Mouse (Mus musculus) kidney, adult 18-20 months (tissue): Measurements from ENCODE around the gene Grb10.
A peak's percentile ranks its signal among the peaks of the same experiment; 100 is the strongest.

Experiments used
- DNase-seq: peaks from one replicate; pipeline ENCODE4 v3.0.0; 2021

Gene Grb10

GRCm38 (mm10) chr11:11967519-11967918 is 71.0 kb downstream of the Grb10 start:
- DNase-seq, result no peak

GRCm38 (mm10) chr11:11966220-11966619 is 72.3 kb downstream of the Grb10 start:
- DNase-seq, result no peak

- DNase-seq, result peak; percentile 79
Observed at GRCm38 (mm10) chr11:11965501-11966125, 72.9 kb downstream of the Grb10 start.

- no peak for DNase-seq
Observed at GRCm38 (mm10) chr11:11964729-11965128, 73.8 kb downstream of the Grb10 start.

GRCm38 (mm10) chr11:11963587-11963986 is 74.9 kb downstream of the Grb10 start:
- DNase-seq, result no peak

- DNase-seq, result no peak
Observed at GRCm38 (mm10) chr11:11963065-11963464, 75.4 kb downstream of the Grb10 start.

GRCm38 (mm10) chr11:11962629-11962954 is 75.9 kb downstream of the Grb10 start:
- no peak for DNase-seq

- peak; percentile 29 for DNase-seq
Observed at GRCm38 (mm10) chr11:11961917-11962628, 76.4 kb downstream of the Grb10 start.

GRCm38 (mm10) chr11:11960858-11961257 is 77.6 kb downstream of the Grb10 start:
- DNase-seq, result peak; percentile 28

GRCm38 (mm10) chr11:11960227-11960626 is 78.3 kb downstream of the Grb10 start:
- DNase-seq, result no peak

- DNase-seq, result no peak
Observed at GRCm38 (mm10) chr11:11958479-11958878, 80.0 kb downstream of the Grb10 start.

GRCm38 (mm10) chr11:11958061-11958361 is 80.5 kb downstream of the Grb10 start:
- DNase-seq, result no peak

GRCm38 (mm10) chr11:11957211-11958060 is 81.0 kb downstream of the Grb10 start:
- DNase-seq, result no peak

GRCm38 (mm10) chr11:11955783-11956182 is 82.7 kb downstream of the Grb10 start:
- DNase-seq, result no peak

GRCm38 (mm10) chr11:11954606-11955005 is 83.9 kb downstream of the Grb10 start:
- DNase-seq, result no peak

GRCm38 (mm10) chr11:11954115-11954438 is 84.4 kb downstream of the Grb10 start:
- no peak for DNase-seq

- DNase-seq, result no peak
Observed at GRCm38 (mm10) chr11:11953364-11954114, 84.9 kb downstream of the Grb10 start.

- no peak for DNase-seq
Observed at GRCm38 (mm10) chr11:11952569-11952968, 85.9 kb downstream of the Grb10 start.

GRCm38 (mm10) chr11:11948988-11949365 is 89.5 kb downstream of the Grb10 start:
- DNase-seq, result no peak

GRCm38 (mm10) chr11:11948321-11948987 is 90.0 kb downstream of the Grb10 start:
- DNase-seq, result no peak

- no peak for DNase-seq
Observed at GRCm38 (mm10) chr11:11947857-11948256, 90.6 kb downstream of the Grb10 start.

- DNase-seq, result no peak
Observed at GRCm38 (mm10) chr11:11945766-11946165, 92.7 kb downstream of the Grb10 start.

- DNase-seq, result no peak
Observed at GRCm38 (mm10) chr11:11944814-11945213, 93.7 kb downstream of the Grb10 start.
